Mouse (Mus musculus) R1 (cell line): ENCODE measurements at regions not wholly inside any gene's neighbourhood (a gene's known extent, or its start where the extent isn't known, plus 50 kb on each side); places are given as distances from the start of the nearest gene placed in this dataset.
A peak's percentile ranks its signal among the peaks of the same experiment; 100 is the strongest.

Experiments used
- DNase-seq: peaks from one replicate; pipeline ENCODE4 v3.0.0-alpha.2; 2018; ENCODE audit warnings: low read depth, low spot score

- no peak for DNase-seq
These were observed 75.1 kb upstream of the Serp2 start for GRCm38 (mm10) chr14:76631740-76632139.

GRCm38 (mm10) chr14:76631181-76631580, 74.5 kb upstream of the Serp2 start:
- DNase-seq, result no peak

GRCm38 (mm10) chr14:76629913-76630478, 73.3 kb upstream of the Serp2 start:
- peak; percentile 51 for DNase-seq

GRCm38 (mm10) chr14:76628182-76628892, 71.6 kb upstream of the Serp2 start:
- DNase-seq, result no peak

DNA sequence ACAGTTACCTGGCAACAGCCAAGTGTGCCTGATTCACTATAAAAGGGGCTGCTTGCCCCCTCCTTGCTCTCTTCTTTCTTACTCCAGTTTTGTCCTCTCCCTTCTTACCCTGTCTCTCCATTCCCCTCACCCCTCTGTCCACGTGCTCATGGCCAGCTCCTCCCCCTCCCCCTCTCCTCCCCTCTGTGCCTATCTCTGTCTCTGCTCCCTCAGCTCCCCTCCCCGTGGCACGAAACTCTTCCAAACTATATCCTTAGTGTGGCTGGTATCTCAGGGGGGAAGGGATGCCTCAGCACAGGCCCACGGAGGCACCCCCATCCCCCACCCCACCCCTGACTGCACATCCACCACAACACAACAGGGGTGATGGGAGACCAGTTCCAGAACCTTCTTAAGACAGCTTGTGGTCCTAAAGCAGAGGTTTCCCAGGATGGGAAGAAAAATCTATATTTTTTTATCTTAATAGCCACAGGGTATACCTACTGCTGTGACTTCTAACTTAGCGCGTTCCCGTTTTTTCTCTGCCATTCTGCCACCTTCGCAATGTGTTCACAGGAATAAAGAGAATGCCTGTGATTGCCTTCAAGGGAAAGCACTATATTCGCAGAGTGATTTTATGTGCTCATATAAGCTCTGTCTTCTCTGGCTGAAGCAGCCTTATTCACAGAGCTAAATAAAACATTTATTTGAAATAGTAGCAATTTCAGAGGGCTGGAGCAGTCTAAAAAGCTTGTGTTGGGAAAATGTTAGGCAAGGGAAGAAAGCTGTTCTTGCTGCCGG, 69.1 kb upstream of the Serp2 start:
- no peak for DNase-seq

DNA sequence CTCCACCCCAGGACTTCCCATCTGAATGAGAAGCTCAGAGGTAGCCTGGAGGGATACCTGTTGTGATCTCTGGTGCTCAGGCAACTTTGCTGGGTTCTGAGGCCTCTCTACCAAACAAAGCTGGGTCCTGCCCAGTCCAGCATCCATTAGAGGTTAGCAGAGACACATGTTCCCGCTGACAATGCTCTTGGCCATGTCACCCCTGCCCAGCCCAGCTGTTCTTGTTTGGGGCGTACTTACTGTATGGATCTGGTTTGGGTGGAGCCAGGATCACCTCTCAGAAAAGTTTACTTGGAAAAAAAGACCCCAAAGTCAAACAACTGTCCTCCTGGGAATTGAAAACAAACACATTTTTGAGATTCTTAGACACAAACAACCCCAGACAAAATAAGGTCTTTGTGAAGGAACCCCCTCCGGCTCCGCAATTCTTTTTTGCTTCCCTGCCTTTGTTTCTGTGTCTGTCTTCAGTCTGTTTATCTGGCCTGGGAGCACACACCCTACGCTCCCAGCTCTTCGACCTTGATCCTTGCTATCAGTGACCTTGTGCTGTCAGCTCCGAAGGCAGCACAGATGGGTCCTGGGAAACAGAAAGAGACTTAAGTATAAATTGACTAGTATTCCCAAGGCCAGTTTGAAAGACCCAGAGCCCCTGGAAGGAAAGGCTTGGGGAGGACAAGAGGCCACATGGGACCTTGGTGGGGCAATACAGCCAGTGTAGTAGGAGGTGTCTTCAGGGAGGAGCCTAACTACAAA, 68.1 kb upstream of the Serp2 start:
- peak; percentile 82 for DNase-seq

DNA sequence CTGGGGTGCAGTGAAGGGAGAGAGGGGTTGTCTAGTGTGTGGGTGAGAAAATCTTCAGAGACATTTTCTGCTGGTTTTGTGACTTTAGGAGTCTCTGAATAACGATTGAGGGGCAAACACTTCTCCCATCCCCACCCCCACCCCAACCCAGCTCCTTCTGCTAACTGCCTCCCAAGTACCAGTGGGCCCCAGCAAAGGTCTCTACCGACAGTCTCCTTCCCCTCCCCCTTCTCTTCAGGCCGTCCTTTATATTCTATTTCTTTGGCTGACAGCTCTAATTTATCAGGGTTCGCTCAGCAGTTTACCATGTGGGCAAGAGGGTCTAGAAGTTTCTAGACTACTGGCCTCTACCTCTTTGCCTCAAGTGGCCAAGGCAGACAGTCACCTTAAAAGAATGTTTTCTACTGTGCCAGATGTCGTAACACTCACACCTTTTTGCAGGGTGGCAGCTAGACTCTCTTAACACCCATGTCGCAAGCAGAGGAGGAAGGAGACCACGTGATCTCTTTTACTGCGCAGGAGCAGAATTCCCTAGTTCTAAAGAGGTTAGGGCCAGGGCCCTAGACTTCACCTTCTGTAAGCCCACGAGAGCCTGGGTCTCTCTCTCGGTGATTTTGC, 66.8 kb upstream of the Serp2 start:
- DNase-seq, result no peak

GRCm38 (mm10) chr14:76622634-76623291, 66.1 kb upstream of the Serp2 start:
- DNase-seq, result peak; percentile 63

GRCm38 (mm10) chr14:76619038-76619409, 62.3 kb upstream of the Serp2 start:
- DNase-seq, result no peak

- DNase-seq, result no peak
These were observed 61.8 kb upstream of the Serp2 start for GRCm38 (mm10) chr14:76618331-76619037.

GRCm38 (mm10) chr14:76617889-76618288, 61.2 kb upstream of the Serp2 start:
- no peak for DNase-seq

DNA sequence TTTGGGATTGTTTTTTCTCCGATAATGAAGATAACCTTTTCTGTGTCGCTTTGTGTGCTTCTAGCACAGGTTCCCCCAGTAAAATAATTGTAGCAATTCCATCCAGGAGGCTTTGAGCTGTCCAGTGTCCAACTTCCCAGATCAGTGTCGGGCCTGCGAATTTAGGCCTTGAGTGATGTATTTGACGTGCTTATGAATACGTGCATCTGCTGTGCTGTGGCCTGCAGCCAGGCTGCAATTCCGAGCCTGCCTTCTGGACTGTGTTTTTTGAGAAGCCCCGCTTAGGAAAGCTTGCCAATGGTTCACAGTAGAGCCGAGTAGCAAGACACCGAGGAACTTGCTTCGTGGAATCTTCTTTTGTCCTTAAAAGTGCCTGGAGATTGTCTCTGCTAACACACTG, 60.8 kb upstream of the Serp2 start:
- DNase-seq, result no peak

GRCm38 (mm10) chr14:76616367-76616683, 59.6 kb upstream of the Serp2 start:
- peak; percentile 83 for DNase-seq

GRCm38 (mm10) chr14:76615603-76616366, 59.1 kb upstream of the Serp2 start:
- peak; percentile 81 for DNase-seq

- DNase-seq, result no peak
These were observed 58.5 kb upstream of the Serp2 start for GRCm38 (mm10) chr14:76615182-76615581.

DNA sequence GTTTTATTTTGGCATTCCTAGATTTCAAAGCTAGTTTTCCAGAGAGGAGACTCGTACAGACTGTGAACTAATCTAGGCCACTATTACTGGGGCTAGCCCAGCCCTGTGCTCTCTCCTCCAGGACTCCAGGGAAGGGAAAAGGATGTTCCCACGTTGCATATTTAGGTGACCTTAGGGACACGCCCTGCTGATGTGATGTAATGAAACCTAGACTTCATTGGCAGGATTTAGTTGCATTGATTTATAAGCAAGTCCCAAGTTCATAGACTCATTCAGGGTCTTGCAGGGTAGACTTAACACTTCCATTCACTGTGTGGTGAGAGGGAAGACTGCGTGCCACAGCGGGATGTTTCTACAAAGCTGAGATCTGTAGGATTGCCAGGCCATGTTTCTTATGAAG, 58.0 kb upstream of the Serp2 start:
- no peak for DNase-seq

DNA sequence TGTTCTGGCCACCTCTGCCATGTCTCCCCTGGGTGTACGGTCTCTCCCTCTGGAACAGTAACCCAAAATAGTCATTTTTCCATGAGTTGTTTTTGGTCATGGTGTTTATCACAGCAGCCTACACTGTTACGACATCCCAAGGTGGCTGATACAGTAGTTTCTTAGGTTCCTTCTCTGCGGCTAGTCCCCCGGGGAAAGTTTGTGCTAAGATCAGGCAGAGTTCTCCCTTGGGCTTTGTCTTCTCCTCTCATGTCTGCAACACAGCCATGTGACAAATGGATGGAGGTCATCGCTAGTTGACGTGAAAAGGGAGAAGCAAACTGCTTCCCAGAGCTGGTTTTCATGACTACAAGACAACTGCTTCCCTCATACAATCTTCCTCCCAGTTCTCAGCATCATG, 56.9 kb upstream of the Serp2 start:
- no peak for DNase-seq

DNA sequence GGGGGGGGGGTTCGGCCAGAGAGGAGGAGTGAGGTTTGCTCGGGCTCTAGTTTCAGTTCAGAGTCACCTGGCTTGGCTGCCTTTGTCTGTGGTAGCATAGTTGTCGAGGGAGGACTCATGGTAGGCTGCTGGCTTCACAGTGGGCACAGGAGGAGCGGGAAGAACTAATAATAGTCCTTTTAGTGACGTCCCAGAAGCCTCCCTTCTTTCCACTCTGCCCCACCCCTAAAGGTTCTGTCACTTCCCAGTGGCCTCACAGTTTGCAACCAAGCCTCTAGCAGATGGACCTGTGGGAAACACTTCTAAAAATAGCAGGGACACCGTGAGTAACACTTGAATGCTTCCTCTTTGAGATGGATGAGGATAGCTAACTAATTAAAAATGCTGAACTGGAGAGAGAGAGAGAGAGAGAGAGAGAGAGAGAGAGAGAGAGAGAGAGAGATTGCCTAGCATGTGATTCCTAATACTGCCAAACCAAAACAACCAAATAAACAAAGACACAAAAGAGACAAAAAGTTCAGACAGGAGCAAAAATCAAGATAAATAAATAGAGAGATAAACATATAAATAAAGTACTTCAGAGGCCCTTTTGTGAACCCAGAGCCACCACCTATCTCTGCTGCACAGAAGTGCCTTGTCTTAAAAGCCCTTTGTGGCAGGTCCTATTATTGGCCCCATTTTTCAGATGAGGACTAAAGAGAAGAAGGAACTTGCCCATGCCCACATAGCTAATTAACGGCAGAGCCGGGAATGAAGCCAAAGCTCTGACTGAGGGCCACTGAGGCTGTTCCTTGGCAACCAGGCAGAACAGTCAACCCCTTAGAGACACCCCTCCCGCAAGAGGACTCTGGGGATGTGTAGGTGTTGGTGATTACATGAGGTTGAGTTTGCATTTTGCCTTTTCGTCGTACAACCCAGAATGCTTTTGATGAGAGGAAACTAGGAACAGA, 54.0 kb upstream of the Serp2 start:
- DNase-seq, result no peak
